Mouse (Mus musculus): ENCODE measurements around the gene Zfp326. TPM values are rescaled to one million over a fixed set of nuclear protein-coding genes. Genes with fewer than 3 reads are reported as not detected.

The Zfp326 gene
- total RNA-seq (2023), result 73.1 TPM

GRCm38 (mm10) chr5:105876068-105876924 is at the start of gene Zfp326:
Gene Zfp326, plus strand, starts transcription at chr5:105876565.

Other genes with a start within 250 kb of the Zfp326 start
- 36.7 TPM for gene Lrrc8d, start 176.6 kb upstream of the Zfp326 start, total RNA-seq (2023)

All from CD4-positive naive resting alpha-beta T cell, adult 76 days (primary cell).